Mouse (Mus musculus): ENCODE measurements around the gene Gm10471. TPM values are rescaled to one million over a fixed set of nuclear protein-coding genes. Genes with fewer than 3 reads are reported as not detected.
"Not testable (repeated sequence)": the region's sequence is repeated elsewhere in the genome, so short reads cannot be mapped to it uniquely, and the experiment has no call there.

Gene Gm10471
- total RNA-seq (2014; rRNA removed) (not detected in 2 replicates), polyA plus RNA-seq (2012; rRNA removed) (not detected in 2 replicates)

GRCm38 (mm10) chr5:26089191-26089590 lies at the start of gene Gm10471:
Gene Gm10471, minus strand, starts transcription at chr5:26089291.
- not testable (repeated sequence) for H3K79me2 ChIP-seq (ENCODE audit: control insufficient read depth, insufficient read depth, low read length); H3K27me3 ChIP-seq (ENCODE audit: control insufficient read depth, insufficient read depth, low read length); H3K4me3 ChIP-seq (ENCODE audit: insufficient read depth, low read depth, low read length); H3K9ac ChIP-seq (ENCODE audit: low read depth, low read length); H3K4me1 ChIP-seq (ENCODE audit: control insufficient read depth, insufficient read depth, low read length); DNase-seq (ENCODE audit: extremely low read depth, low read depth, low spot score); H3K27ac ChIP-seq (replicated peaks; ENCODE audit: insufficient read depth, low read depth, low read length); H3K36me3 ChIP-seq (ENCODE audit: control insufficient read depth, insufficient read depth, low read length)
- WGBS: 57% methylated on average over 1 of the region's 1 CpGs

DNA sequence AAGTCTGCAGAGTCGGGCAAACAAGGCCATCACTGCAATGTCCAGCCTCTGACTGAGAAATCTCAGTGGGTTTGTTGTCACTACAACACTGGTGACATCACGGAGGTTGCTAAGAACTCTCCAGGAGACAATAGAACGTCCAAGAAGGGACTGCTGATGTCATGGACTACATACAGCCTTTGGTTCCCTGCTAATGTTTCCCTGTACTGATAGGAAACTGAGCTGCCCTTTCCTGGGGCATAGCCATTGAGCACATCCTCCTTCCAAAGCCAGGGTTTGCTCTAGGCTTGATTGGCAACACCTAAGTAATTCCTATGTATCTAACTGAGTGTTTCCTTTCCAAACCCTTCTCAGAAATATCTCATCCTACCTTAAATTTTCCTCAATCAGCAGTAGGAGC lies 32.2 kb upstream of the Gm10471 start, which contains the start of gene Gm10220:
Gene Gm10220 (minus strand): TSS at position 101 of the 400 bp plus-strand sequence.
- not testable (repeated sequence) for DNase-seq (ENCODE audit: extremely low read depth, low read depth, low spot score); H3K4me3 ChIP-seq (ENCODE audit: insufficient read depth, low read depth, low read length); H3K79me2 ChIP-seq (ENCODE audit: control insufficient read depth, insufficient read depth, low read length); H3K36me3 ChIP-seq (ENCODE audit: control insufficient read depth, insufficient read depth, low read length); H3K9ac ChIP-seq (ENCODE audit: low read depth, low read length); H3K4me1 ChIP-seq (ENCODE audit: control insufficient read depth, insufficient read depth, low read length); H3K27me3 ChIP-seq (ENCODE audit: control insufficient read depth, insufficient read depth, low read length); H3K27ac ChIP-seq (replicated peaks; ENCODE audit: insufficient read depth, low read depth, low read length)
- no CpG with 5 or more reads among the region's 3 CpGs for WGBS

- not testable (repeated sequence) for H3K36me3 ChIP-seq (ENCODE audit: control insufficient read depth, insufficient read depth, low read length); H3K9ac ChIP-seq (ENCODE audit: low read depth, low read length); H3K4me3 ChIP-seq (ENCODE audit: insufficient read depth, low read depth, low read length); H3K79me2 ChIP-seq (ENCODE audit: control insufficient read depth, insufficient read depth, low read length); H3K27me3 ChIP-seq (ENCODE audit: control insufficient read depth, insufficient read depth, low read length); H3K27ac ChIP-seq (replicated peaks; ENCODE audit: insufficient read depth, low read depth, low read length); DNase-seq (ENCODE audit: extremely low read depth, low read depth, low spot score); H3K4me1 ChIP-seq (ENCODE audit: control insufficient read depth, insufficient read depth, low read length)
- no CpG with 5 or more reads among the region's 3 CpGs for WGBS
These were observed 16.2 kb upstream of the Gm10471 start, which contains the start of gene 5031410I06Rik for GRCm38 (mm10) chr5:26105262-26105661. Gene 5031410I06Rik, minus strand, starts transcription at chr5:26105362.

DNA sequence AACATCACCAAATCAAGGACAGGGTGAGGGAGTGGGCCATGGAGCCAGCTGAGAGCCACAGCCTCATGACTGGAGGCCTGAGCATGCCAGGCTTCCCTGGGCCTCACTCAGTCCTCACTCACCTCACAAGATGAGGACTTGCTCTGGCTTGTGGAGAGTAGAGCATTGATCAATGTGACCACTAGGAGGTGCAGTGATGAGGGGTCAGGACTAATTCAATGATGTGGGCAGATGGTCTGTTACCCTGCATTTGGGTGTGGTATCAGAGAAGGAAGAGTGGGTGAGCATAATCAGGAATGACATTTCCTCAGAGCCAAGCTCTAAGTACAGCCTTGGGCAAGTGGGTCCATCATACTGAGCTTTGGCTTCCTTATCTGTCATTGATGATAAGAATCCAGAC lies 10.1 kb downstream of the Gm10471 start:
- H3K36me3 ChIP-seq (ENCODE audit: control insufficient read depth, insufficient read depth, low read length); H3K27me3 ChIP-seq (ENCODE audit: control insufficient read depth, insufficient read depth, low read length); H3K4me3 ChIP-seq (ENCODE audit: insufficient read depth, low read depth, low read length); H3K27ac ChIP-seq (replicated peaks; ENCODE audit: insufficient read depth, low read depth, low read length); H3K4me1 ChIP-seq (ENCODE audit: control insufficient read depth, insufficient read depth, low read length); H3K79me2 ChIP-seq (ENCODE audit: control insufficient read depth, insufficient read depth, low read length); H3K9ac ChIP-seq (ENCODE audit: low read depth, low read length); DNase-seq (ENCODE audit: extremely low read depth, low read depth, low spot score): not testable (repeated sequence)

GRCm38 (mm10) chr5:26070716-26071115 lies 18.4 kb downstream of the Gm10471 start:
- Histone ChIP-seq H3K9ac (ENCODE audit: low read depth, low read length) (no peak overlapping the region), H3K79me2 (ENCODE audit: control insufficient read depth, insufficient read depth, low read length) (no peaks in the 10 kb centered on the region), H3K36me3 (ENCODE audit: control insufficient read depth, insufficient read depth, low read length) (no peaks in the 10 kb centered on the region), H3K27ac (replicated peaks; ENCODE audit: insufficient read depth, low read depth, low read length) (no peak overlapping the region), H3K27me3 (ENCODE audit: control insufficient read depth, insufficient read depth, low read length) (no peaks in the 10 kb centered on the region), H3K4me3 (ENCODE audit: insufficient read depth, low read depth, low read length) (no peak overlapping the region), H3K4me1 (ENCODE audit: control insufficient read depth, insufficient read depth, low read length) (no peaks in the 10 kb centered on the region)
- WGBS: 79% methylated on average over 24 of the region's 24 CpGs
- DNase-seq (ENCODE audit: extremely low read depth, low read depth, low spot score): no peak
- no peak for TF ChIP-seq CTCF (IDR thresholded peaks at IDR 0.05; ENCODE audit: low read depth, low read length)
- TF ChIP-seq POLR2A (IDR thresholded peaks at IDR 0.05; ENCODE audit: extremely low read depth, insufficient read depth, low read length): no peak

DNA sequence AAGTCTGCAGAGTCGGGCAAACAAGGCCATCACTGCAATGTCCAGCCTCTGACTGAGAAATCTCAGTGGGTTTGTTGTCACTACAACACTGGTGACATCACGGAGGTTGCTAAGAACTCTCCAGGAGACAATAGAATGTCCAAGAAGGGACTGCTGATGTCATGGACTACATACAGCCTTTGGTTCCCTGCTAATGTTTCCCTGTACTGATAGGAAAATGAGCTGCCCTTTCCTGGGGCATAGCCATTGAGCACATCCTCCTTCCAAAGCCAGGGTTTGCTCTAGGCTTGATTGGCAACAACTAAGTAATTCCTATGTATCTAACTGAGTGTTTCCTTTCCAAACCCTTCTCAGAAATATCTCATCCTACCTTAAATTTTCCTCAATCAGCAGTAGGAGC lies 30.6 kb downstream of the Gm10471 start, which contains the start of gene Gm7347:
Gene Gm7347 (minus strand): TSS at position 101 of the 400 bp plus-strand sequence.
- not testable (repeated sequence) for H3K4me3 ChIP-seq (ENCODE audit: insufficient read depth, low read depth, low read length); H3K79me2 ChIP-seq (ENCODE audit: control insufficient read depth, insufficient read depth, low read length); H3K27ac ChIP-seq (replicated peaks; ENCODE audit: insufficient read depth, low read depth, low read length); DNase-seq (ENCODE audit: extremely low read depth, low read depth, low spot score); H3K9ac ChIP-seq (ENCODE audit: low read depth, low read length); H3K4me1 ChIP-seq (ENCODE audit: control insufficient read depth, insufficient read depth, low read length); H3K36me3 ChIP-seq (ENCODE audit: control insufficient read depth, insufficient read depth, low read length); H3K27me3 ChIP-seq (ENCODE audit: control insufficient read depth, insufficient read depth, low read length)
- WGBS: no CpG with 5 or more reads among the region's 2 CpGs

- not testable (repeated sequence) for H3K9ac ChIP-seq (ENCODE audit: low read depth, low read length); DNase-seq (ENCODE audit: extremely low read depth, low read depth, low spot score); H3K4me3 ChIP-seq (ENCODE audit: insufficient read depth, low read depth, low read length); H3K27me3 ChIP-seq (ENCODE audit: control insufficient read depth, insufficient read depth, low read length); H3K27ac ChIP-seq (replicated peaks; ENCODE audit: insufficient read depth, low read depth, low read length); H3K79me2 ChIP-seq (ENCODE audit: control insufficient read depth, insufficient read depth, low read length); H3K4me1 ChIP-seq (ENCODE audit: control insufficient read depth, insufficient read depth, low read length); H3K36me3 ChIP-seq (ENCODE audit: control insufficient read depth, insufficient read depth, low read length)
- WGBS: 61% methylated on average over 2 of the region's 2 CpGs
These were observed 49.6 kb downstream of the Gm10471 start, which contains the start of gene Speer4a for GRCm38 (mm10) chr5:26039458-26039857. Gene Speer4a, minus strand, starts transcription at chr5:26039558.

Other genes starting within 250 kb of the Gm10471 start
- not detected in 2 replicates for gene Gm21663, start 146.9 kb downstream of the Gm10471 start, total RNA-seq (2014; rRNA removed)
- gene Gm21663, start 146.9 kb downstream of the Gm10471 start, polyA plus RNA-seq (2012; rRNA removed): not detected in 2 replicates
- gene Gm21671, start 134.9 kb downstream of the Gm10471 start, total RNA-seq (2014; rRNA removed): not detected in 2 replicates
- gene Gm21671, start 134.9 kb downstream of the Gm10471 start, polyA plus RNA-seq (2012; rRNA removed): not detected in 2 replicates
- gene Gm21680, start 116.6 kb downstream of the Gm10471 start, total RNA-seq (2014; rRNA removed): not detected in 2 replicates
- gene Gm21680, start 116.6 kb downstream of the Gm10471 start, polyA plus RNA-seq (2012; rRNA removed): not detected in 2 replicates
- not detected in 2 replicates for gene Gm21698, start 100.6 kb downstream of the Gm10471 start, total RNA-seq (2014; rRNA removed)
- not detected in 2 replicates for gene Gm21698, start 100.6 kb downstream of the Gm10471 start, polyA plus RNA-seq (2012; rRNA removed)
- not detected in 2 replicates for gene Gm1979, start 84.5 kb downstream of the Gm10471 start, total RNA-seq (2014; rRNA removed)
- not detected in 2 replicates for gene Gm1979, start 84.5 kb downstream of the Gm10471 start, polyA plus RNA-seq (2012; rRNA removed)
- not detected in 2 replicates for gene Gm5862, start 66.4 kb downstream of the Gm10471 start, total RNA-seq (2014; rRNA removed)
- gene Gm5862, start 66.4 kb downstream of the Gm10471 start, polyA plus RNA-seq (2012; rRNA removed): not detected in 2 replicates
- gene Speer4a, start 49.7 kb downstream of the Gm10471 start, total RNA-seq (2014; rRNA removed): not detected in 2 replicates
- not detected in 2 replicates for gene Speer4a, start 49.7 kb downstream of the Gm10471 start, polyA plus RNA-seq (2012; rRNA removed)
- gene Gm7347, start 30.7 kb downstream of the Gm10471 start, total RNA-seq (2014; rRNA removed): not detected in 2 replicates
- not detected in 2 replicates for gene Gm7347, start 30.7 kb downstream of the Gm10471 start, polyA plus RNA-seq (2012; rRNA removed)
- not detected in 2 replicates for gene 5031410I06Rik, start 16.1 kb upstream of the Gm10471 start, total RNA-seq (2014; rRNA removed)
- not detected in 2 replicates for gene 5031410I06Rik, start 16.1 kb upstream of the Gm10471 start, polyA plus RNA-seq (2012; rRNA removed)
- gene Gm10220, start 32.1 kb upstream of the Gm10471 start, total RNA-seq (2014; rRNA removed): not detected in 2 replicates
- not detected in 2 replicates for gene Gm10220, start 32.1 kb upstream of the Gm10471 start, polyA plus RNA-seq (2012; rRNA removed)
- gene Gm7361, start 168.4 kb upstream of the Gm10471 start, total RNA-seq (2014; rRNA removed): not detected in 2 replicates
- not detected in 2 replicates for gene Gm7361, start 168.4 kb upstream of the Gm10471 start, polyA plus RNA-seq (2012; rRNA removed)

All from liver, adult 2 months (tissue).